1 mouse cellular context compared by ENCODE assay signal in genomic region chr14:34362726-34363445, GRCm38 (mm10).
TF ChIP-seq lines count a peak whose summit lies in the region.

No protein-coding gene starts in this region.

TF ChIP-seq in C2C12, 6 proteins besides CTCF, POLR2A, EP300 and RAD21:
- TF ChIP-seq FOSL1 (IDR thresholded peaks at IDR 0.05; ENCODE audit: insufficient read depth, low read length, poor library complexity, severe bottlenecking) (no peak), USF1 (IDR thresholded peaks at IDR 0.05; ENCODE audit: low read depth) (no peak), MYOG (IDR thresholded peaks at IDR 0.05; ENCODE audit: control insufficient read depth, extremely low read depth, insufficient read length) (no peak), MAX (IDR thresholded peaks at IDR 0.05) (no peak), MYOD1 (IDR thresholded peaks at IDR 0.05; ENCODE audit: control insufficient read depth, insufficient read length, low read depth) (no peak)
